Mouse (Mus musculus): ENCODE data around the gene Fam185a. TPM values are rescaled to one million over a fixed set of nuclear protein-coding genes. Genes with fewer than 3 reads are reported as not detected.
A peak's percentile ranks its signal among the peaks of the same experiment; 100 is the strongest.

Gene Fam185a
- polyA plus RNA-seq, 1 experiment from 2014 or later: 8.9 TPM

GRCm38 (mm10) chr5:21386432-21386831, 38.3 kb upstream of the Fam185a start:
- WGBS: 68% methylated on average over 4 of the region's 4 CpGs
- H3K4me2 ChIP-seq (ENCODE audit: low read depth, low read length): no peak overlapping the region
- H3K9me3 ChIP-seq (ENCODE audit: control insufficient read depth, low read length): no peaks in the 10 kb centered on the region
- H3K36me3 ChIP-seq (ENCODE audit: control insufficient read depth, insufficient read depth, low read length): no peaks in the 10 kb centered on the region
- peaks cover 22% of the 10 kb centered on the region for H3K4me1 ChIP-seq (ENCODE audit: control insufficient read depth, insufficient read depth, low read length)
- H3K9ac ChIP-seq (ENCODE audit: low read depth, low read length): no peak overlapping the region
- H3K4me3 ChIP-seq (ENCODE audit: low read length): no peak overlapping the region
- no peak for ATAC-seq
- H3K27me3 ChIP-seq (replicated peaks; ENCODE audit: control insufficient read depth, insufficient read depth, low read length): no peaks in the 10 kb centered on the region
- no peak overlapping the region for H3K27ac ChIP-seq (ENCODE audit: low read length)

GRCm38 (mm10) chr5:21387340-21387739, 37.4 kb upstream of the Fam185a start:
- ATAC-seq: no peak
- peaks cover 27% of the 10 kb centered on the region for H3K4me1 ChIP-seq (ENCODE audit: control insufficient read depth, insufficient read depth, low read length)
- no peak overlapping the region for H3K4me2 ChIP-seq (ENCODE audit: low read depth, low read length)
- H3K9me3 ChIP-seq (ENCODE audit: control insufficient read depth, low read length): no peaks in the 10 kb centered on the region
- H3K27ac ChIP-seq (ENCODE audit: low read length): no peak overlapping the region
- no peaks in the 10 kb centered on the region for H3K27me3 ChIP-seq (replicated peaks; ENCODE audit: control insufficient read depth, insufficient read depth, low read length)
- H3K4me3 ChIP-seq (ENCODE audit: low read length): no peak overlapping the region
- H3K9ac ChIP-seq (ENCODE audit: low read depth, low read length): no peak overlapping the region
- no peaks in the 10 kb centered on the region for H3K36me3 ChIP-seq (ENCODE audit: control insufficient read depth, insufficient read depth, low read length)

- no peak overlapping the region for H3K4me2 ChIP-seq (ENCODE audit: low read depth, low read length)
- H3K9ac ChIP-seq (ENCODE audit: low read depth, low read length): no peak overlapping the region
- H3K4me3 ChIP-seq (ENCODE audit: low read length): no peak overlapping the region
- H3K27ac ChIP-seq (ENCODE audit: low read length): no peak overlapping the region
- no peaks in the 10 kb centered on the region for H3K9me3 ChIP-seq (ENCODE audit: control insufficient read depth, low read length)
- H3K4me1 ChIP-seq (ENCODE audit: control insufficient read depth, insufficient read depth, low read length): peaks cover 14% of the 10 kb centered on the region
- H3K27me3 ChIP-seq (replicated peaks; ENCODE audit: control insufficient read depth, insufficient read depth, low read length): no peaks in the 10 kb centered on the region
- no peaks in the 10 kb centered on the region for H3K36me3 ChIP-seq (ENCODE audit: control insufficient read depth, insufficient read depth, low read length)
- ATAC-seq: no peak
- 82% methylated on average over 4 of the region's 4 CpGs for WGBS
Measured at GRCm38 (mm10) chr5:21388855-21389254, 35.9 kb upstream of the Fam185a start.

- WGBS: 23% methylated on average over 12 of the region's 13 CpGs
- no peaks in the 10 kb centered on the region for H3K36me3 ChIP-seq (ENCODE audit: control insufficient read depth, insufficient read depth, low read length)
- H3K27ac ChIP-seq (ENCODE audit: low read length): no peak overlapping the region
- H3K27me3 ChIP-seq (replicated peaks; ENCODE audit: control insufficient read depth, insufficient read depth, low read length): no peaks in the 10 kb centered on the region
- H3K9ac ChIP-seq (ENCODE audit: low read depth, low read length): peak overlapping the region; percentile 15; the same call in 1 of the 2 replicates
- H3K4me2 ChIP-seq (ENCODE audit: low read depth, low read length): no peak overlapping the region
- no peaks in the 10 kb centered on the region for H3K9me3 ChIP-seq (ENCODE audit: control insufficient read depth, low read length)
- peak; percentile 87 for ATAC-seq
- peaks cover 10% of the 10 kb centered on the region for H3K4me1 ChIP-seq (ENCODE audit: control insufficient read depth, insufficient read depth, low read length)
- no peak overlapping the region for H3K4me3 ChIP-seq (ENCODE audit: low read length)
Measured at GRCm38 (mm10) chr5:21391616-21392384, 33.0 kb upstream of the Fam185a start.

GRCm38 (mm10) chr5:21394562-21394961, 30.2 kb upstream of the Fam185a start:
- 90% methylated on average over 2 of the region's 2 CpGs for WGBS
- no peak overlapping the region for H3K9ac ChIP-seq (ENCODE audit: low read depth, low read length)
- H3K4me1 ChIP-seq (ENCODE audit: control insufficient read depth, insufficient read depth, low read length): peaks cover 10% of the 10 kb centered on the region
- H3K36me3 ChIP-seq (ENCODE audit: control insufficient read depth, insufficient read depth, low read length): no peaks in the 10 kb centered on the region
- no peak overlapping the region for H3K4me3 ChIP-seq (ENCODE audit: low read length)
- H3K9me3 ChIP-seq (ENCODE audit: control insufficient read depth, low read length): no peaks in the 10 kb centered on the region
- no peak overlapping the region for H3K4me2 ChIP-seq (ENCODE audit: low read depth, low read length)
- ATAC-seq: no peak
- no peaks in the 10 kb centered on the region for H3K27me3 ChIP-seq (replicated peaks; ENCODE audit: control insufficient read depth, insufficient read depth, low read length)
- H3K27ac ChIP-seq (ENCODE audit: low read length): no peak overlapping the region

GRCm38 (mm10) chr5:21395205-21395840, 29.4 kb upstream of the Fam185a start:
- H3K9ac ChIP-seq (ENCODE audit: low read depth, low read length): no peak overlapping the region
- no peak overlapping the region for H3K4me3 ChIP-seq (ENCODE audit: low read length)
- H3K4me2 ChIP-seq (ENCODE audit: low read depth, low read length): no peak overlapping the region
- no peak for ATAC-seq
- no peaks in the 10 kb centered on the region for H3K27me3 ChIP-seq (replicated peaks; ENCODE audit: control insufficient read depth, insufficient read depth, low read length)
- H3K4me1 ChIP-seq (ENCODE audit: control insufficient read depth, insufficient read depth, low read length): peaks cover 10% of the 10 kb centered on the region
- 28% methylated on average over 7 of the region's 7 CpGs for WGBS
- H3K27ac ChIP-seq (ENCODE audit: low read length): no peak overlapping the region
- no peaks in the 10 kb centered on the region for H3K36me3 ChIP-seq (ENCODE audit: control insufficient read depth, insufficient read depth, low read length)
- no peaks in the 10 kb centered on the region for H3K9me3 ChIP-seq (ENCODE audit: control insufficient read depth, low read length)

- Histone ChIP-seq H3K9me3 (ENCODE audit: control insufficient read depth, low read length) (no peaks in the 10 kb centered on the region), H3K27me3 (replicated peaks; ENCODE audit: control insufficient read depth, insufficient read depth, low read length) (no peaks in the 10 kb centered on the region), H3K36me3 (ENCODE audit: control insufficient read depth, insufficient read depth, low read length) (no peaks in the 10 kb centered on the region), H3K4me3 (ENCODE audit: low read length) (no peak overlapping the region), H3K4me2 (ENCODE audit: low read depth, low read length) (no peak overlapping the region), H3K9ac (ENCODE audit: low read depth, low read length) (no peak overlapping the region), H3K4me1 (ENCODE audit: control insufficient read depth, insufficient read depth, low read length) (no peaks in the 10 kb centered on the region), H3K27ac (ENCODE audit: low read length) (no peak overlapping the region)
- no peak for ATAC-seq
- 76% methylated on average over 5 of the region's 5 CpGs for WGBS
Measured at GRCm38 (mm10) chr5:21411261-21411666, 13.5 kb upstream of the Fam185a start.

GRCm38 (mm10) chr5:21412056-21412455, 12.7 kb upstream of the Fam185a start:
- no peak overlapping the region for H3K4me3 ChIP-seq (ENCODE audit: low read length)
- no peaks in the 10 kb centered on the region for H3K27me3 ChIP-seq (replicated peaks; ENCODE audit: control insufficient read depth, insufficient read depth, low read length)
- H3K36me3 ChIP-seq (ENCODE audit: control insufficient read depth, insufficient read depth, low read length): no peaks in the 10 kb centered on the region
- no peak overlapping the region for H3K9ac ChIP-seq (ENCODE audit: low read depth, low read length)
- no peaks in the 10 kb centered on the region for H3K4me1 ChIP-seq (ENCODE audit: control insufficient read depth, insufficient read depth, low read length)
- WGBS: 80% methylated on average over 5 of the region's 5 CpGs
- no peak for ATAC-seq
- no peak overlapping the region for H3K27ac ChIP-seq (ENCODE audit: low read length)
- no peak overlapping the region for H3K4me2 ChIP-seq (ENCODE audit: low read depth, low read length)
- H3K9me3 ChIP-seq (ENCODE audit: control insufficient read depth, low read length): no peaks in the 10 kb centered on the region

- no peak overlapping the region for H3K27ac ChIP-seq (ENCODE audit: low read length)
- 87% methylated on average over 3 of the region's 3 CpGs for WGBS
- no peak overlapping the region for H3K9ac ChIP-seq (ENCODE audit: low read depth, low read length)
- H3K36me3 ChIP-seq (ENCODE audit: control insufficient read depth, insufficient read depth, low read length): no peaks in the 10 kb centered on the region
- no peaks in the 10 kb centered on the region for H3K4me1 ChIP-seq (ENCODE audit: control insufficient read depth, insufficient read depth, low read length)
- H3K27me3 ChIP-seq (replicated peaks; ENCODE audit: control insufficient read depth, insufficient read depth, low read length): no peaks in the 10 kb centered on the region
- H3K4me3 ChIP-seq (ENCODE audit: low read length): no peak overlapping the region
- no peak for ATAC-seq
- H3K9me3 ChIP-seq (ENCODE audit: control insufficient read depth, low read length): no peaks in the 10 kb centered on the region
- no peak overlapping the region for H3K4me2 ChIP-seq (ENCODE audit: low read depth, low read length)
Measured at GRCm38 (mm10) chr5:21413322-21413721, 11.4 kb upstream of the Fam185a start.
